Mouse (Mus musculus): Measurements from ENCODE around the gene Rnf212.

GRCm38 (mm10) chr5:108718051-108718450 is 56.7 kb downstream of the Rnf212 start:
- TF ChIP-seq POLR2A (IDR thresholded peaks at IDR 0.05; ENCODE audit: low read depth, low read length) (no peak), ZMIZ1 (IDR thresholded peaks at IDR 0.05; ENCODE audit: low read depth, low read length) (no peak), MAFK (IDR thresholded peaks at IDR 0.05; ENCODE audit: insufficient replicate concordance, low read length) (no peak)

Data from CH12.LX (cell line).